Mouse (Mus musculus) C2C12 (cell line): ENCODE data around the gene Mum1.

Experiments used
- CEBPB ChIP-seq: IDR thresholded peaks from one replicate; pipeline ENCODE4 v1.6.1; 2011; ENCODE audit warnings: low read depth, mild to moderate bottlenecking, control low read depth, moderate library complexity
- CTCF ChIP-seq: IDR thresholded peaks from one replicate; pipeline ENCODE4 v1.5.1; 2011; ENCODE audit not compliant: control insufficient read depth, insufficient read depth, insufficient read length
- FOSL1 ChIP-seq: IDR thresholded peaks from one replicate; pipeline ENCODE4 v1.8.0; 2011; ENCODE audit warnings: mild to moderate bottlenecking, low read length; ENCODE audit not compliant: poor library complexity, insufficient read depth, severe bottlenecking
- MAX ChIP-seq: IDR thresholded peaks from one replicate; pipeline ENCODE4 v1.6.1; 2011; ENCODE audit warnings: mild to moderate bottlenecking, control low read depth
- MYOD1 ChIP-seq: IDR thresholded peaks from one replicate; pipeline ENCODE4 v1.6.1; 2011; ENCODE audit warnings: low read depth; ENCODE audit not compliant: control insufficient read depth, insufficient read length
- MYOG ChIP-seq: IDR thresholded peaks from one replicate; pipeline ENCODE4 v1.6.1; 2011; ENCODE audit not compliant: control insufficient read depth, insufficient read length; ENCODE audit errors: extremely low read depth
- USF1 ChIP-seq: IDR thresholded peaks from one replicate; pipeline ENCODE4 v1.6.1; 2011; ENCODE audit warnings: low read depth, mild to moderate bottlenecking, control low read depth, moderate library complexity

DNA sequence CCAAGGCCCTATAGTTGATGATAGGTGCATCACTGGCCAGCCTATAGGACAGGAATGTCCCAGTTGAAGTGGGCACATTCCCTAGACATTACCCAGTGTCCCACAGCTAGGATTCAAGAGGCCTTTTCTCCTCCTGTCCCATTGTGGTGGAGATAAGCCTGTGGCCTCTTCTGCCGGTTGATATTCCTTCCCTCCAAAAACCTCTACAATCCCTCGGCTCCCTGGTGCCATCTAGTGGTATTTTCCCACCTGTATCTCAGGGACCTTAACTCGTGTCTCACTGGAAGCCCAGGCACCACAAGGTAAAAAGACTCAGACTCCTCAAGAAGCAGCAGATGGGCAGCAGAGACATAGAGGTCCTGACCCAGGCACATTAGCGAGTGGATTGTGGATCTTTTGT is 19.4 kb downstream of the Mum1 start:
- no peak for TF ChIP-seq USF1
- no peak for TF ChIP-seq MYOD1
- peak; percentile 33 for TF ChIP-seq CTCF
- peak; percentile 40 for TF ChIP-seq MAX
- no peak for TF ChIP-seq MYOG
- TF ChIP-seq CEBPB: no peak
- no peak for TF ChIP-seq FOSL1
